In the genomic region with DNA sequence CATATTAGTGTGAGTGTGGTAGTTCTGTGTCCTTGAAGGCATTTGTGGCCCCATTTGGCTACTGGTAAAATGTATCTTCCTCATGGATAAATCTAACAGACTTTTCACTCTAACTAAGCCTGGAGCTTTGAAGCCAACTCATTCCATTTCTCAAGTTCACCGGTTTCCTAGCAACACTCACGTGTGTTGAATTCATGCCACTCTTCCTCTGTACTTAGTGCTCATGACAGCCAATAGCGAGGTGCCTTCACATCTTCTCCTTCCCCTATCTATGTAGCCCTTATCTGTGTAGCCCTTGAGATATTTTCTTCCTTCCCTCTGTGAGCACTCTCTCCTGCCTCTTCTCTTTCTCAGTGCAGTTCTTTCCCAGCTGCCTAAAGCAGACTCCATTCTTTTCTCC, we compare ENCODE assay signal across 20 mouse cellular contexts.
A peak's percentile ranks its signal among the peaks of the same experiment; 100 is the strongest.
DNase-seq lines count a peak whose midpoint lies in the region; ATAC-seq and TF ChIP-seq lines count a peak whose summit lies in the region.
"Had no signal": no experiment of that assay in that cellular context is flagged by ENCODE, and none has a peak within 500 bp of the region (broad histone marks: within the 10 kb centered on the region; RNA-seq: fewer than 3 reads in every experiment).

No protein-coding gene starts in this region.

- no peak overlapping the region for H3K9ac ChIP-seq in hindbrain, postnatal 0 days (replicated peaks; ENCODE audit: low read length)
- H3K9ac ChIP-seq in midbrain, postnatal 0 days (replicated peaks; ENCODE audit: low read length, poor library complexity, severe bottlenecking), result no peak overlapping the region
- H3K9ac ChIP-seq in midbrain, embryonic 13.5 days (replicated peaks), result no peak overlapping the region
- H3K9ac ChIP-seq: embryonic facial prominence, embryonic 12.5 days; forebrain, embryonic 13.5 days; heart, embryonic 13.5 days had no signal

- H3K4me2 ChIP-seq in hindbrain, postnatal 0 days (ENCODE audit: low read depth, low read length), result no peak overlapping the region
- H3K4me2 ChIP-seq in midbrain, postnatal 0 days (ENCODE audit: low read depth, low read length, poor library complexity, severe bottlenecking), result no peak overlapping the region
- H3K4me2 ChIP-seq in midbrain, embryonic 13.5 days (replicated peaks), result no peak overlapping the region
- H3K4me2 ChIP-seq: embryonic facial prominence, embryonic 12.5 days; forebrain, embryonic 13.5 days; heart, embryonic 13.5 days had no signal

- no peak overlapping the region for H3K27ac ChIP-seq in hindbrain, postnatal 0 days
- no peak overlapping the region for H3K27ac ChIP-seq in hindbrain, embryonic 10.5 days
- no peak overlapping the region for H3K27ac ChIP-seq in midbrain, postnatal 0 days (ENCODE audit: low read depth, low read length)
- no peak overlapping the region for H3K27ac ChIP-seq in midbrain, embryonic 13.5 days
- H3K27ac ChIP-seq: embryonic facial prominence, embryonic 12.5 days; forebrain, embryonic 13.5 days; heart, embryonic 13.5 days had no signal

- no peak for TF ChIP-seq CTCF in hindbrain, postnatal 0 days (IDR thresholded peaks at IDR 0.05; ENCODE audit: low read depth)
- no peak for TF ChIP-seq CTCF in midbrain, postnatal 0 days (IDR thresholded peaks at IDR 0.05)

- no peaks in the 10 kb centered on the region for H3K36me3 ChIP-seq in hindbrain, postnatal 0 days (ENCODE audit: insufficient read depth, low read length)
- no peaks in the 10 kb centered on the region for H3K36me3 ChIP-seq in hindbrain, embryonic 10.5 days
- H3K36me3 ChIP-seq in midbrain, postnatal 0 days (ENCODE audit: insufficient read depth, low read length), result no peaks in the 10 kb centered on the region
- no peaks in the 10 kb centered on the region for H3K36me3 ChIP-seq in midbrain, embryonic 13.5 days
- H3K36me3 ChIP-seq: embryonic facial prominence, embryonic 12.5 days; heart, embryonic 13.5 days had no signal

- H3K4me1 ChIP-seq in hindbrain, postnatal 0 days (ENCODE audit: insufficient read depth, low read length), result no peaks in the 10 kb centered on the region
- H3K4me1 ChIP-seq in hindbrain, embryonic 10.5 days (replicated peaks), result no peaks in the 10 kb centered on the region
- no peaks in the 10 kb centered on the region for H3K4me1 ChIP-seq in midbrain, postnatal 0 days (ENCODE audit: insufficient read depth, low read length)
- no peaks in the 10 kb centered on the region for H3K4me1 ChIP-seq in midbrain, embryonic 13.5 days (replicated peaks)
- H3K4me1 ChIP-seq: embryonic facial prominence, embryonic 12.5 days; forebrain, embryonic 13.5 days; heart, embryonic 13.5 days had no signal

- H3K4me3 ChIP-seq in hindbrain, postnatal 0 days (ENCODE audit: low read length), result no peak overlapping the region
- no peak overlapping the region for H3K4me3 ChIP-seq in hindbrain, embryonic 10.5 days
- no peak overlapping the region for H3K4me3 ChIP-seq in midbrain, postnatal 0 days (ENCODE audit: low read depth, low read length)
- H3K4me3 ChIP-seq in midbrain, embryonic 13.5 days (replicated peaks), result no peak overlapping the region
- H3K4me3 ChIP-seq: embryonic facial prominence, embryonic 12.5 days; forebrain, embryonic 13.5 days; heart, embryonic 13.5 days had no signal

- 47% methylated on average over 3 of the region's 3 CpGs for WGBS in hindbrain, postnatal 0 days
- WGBS in hindbrain, embryonic 10.5 days, result 83% methylated on average over 3 of the region's 3 CpGs
- 56% methylated on average over 3 of the region's 3 CpGs for WGBS in midbrain, postnatal 0 days
- WGBS in midbrain, embryonic 13.5 days, result 63% methylated on average over 3 of the region's 3 CpGs

- 0 out of 2 replicates have a peak, but pooled peaks have one; percentile 23 for ATAC-seq in frontal cortex, adult (ENCODE audit: low TSS enrichment)
- peak; percentile 81 for ATAC-seq in hindbrain, postnatal 0 days
- peak; percentile 71; the same call in 1 of the 2 replicates for ATAC-seq in midbrain, postnatal 0 days (ENCODE audit: low FRiP score)
- ATAC-seq in midbrain, embryonic 13.5 days, result no peak
- ATAC-seq: forebrain, embryonic 13.5 days; intestine, embryonic 16.5 days had no signal

- DNase-seq in frontal cortex, postnatal 25 days (ENCODE audit: low spot score in 2 of 2), result no peak
- DNase-seq in hindbrain, postnatal 0 days (ENCODE audit: low spot score), result peak; percentile 62
- no peak for DNase-seq in hindbrain, embryonic 10.5 days (ENCODE audit: low spot score)
- peak; percentile 71 for DNase-seq in midbrain, postnatal 0 days (ENCODE audit: low spot score)
- DNase-seq in urinary bladder, postnatal 36 days (ENCODE audit: low spot score in 2 of 2), result no peak
- DNase-seq: adrenal gland, adult 8-10 months; adrenal gland, postnatal 36 days; cerebellum, adult 11-12 months; cerebellum, adult 9-10 months; cerebellum, postnatal 25 days; gastrocnemius, postnatal 36 days; heart, adult 11 months; heart, postnatal 36 days; kidney, adult 2 months had no signal

- H3K27me3 ChIP-seq in hindbrain, postnatal 0 days (ENCODE audit: insufficient read depth, low read length), result no peaks in the 10 kb centered on the region
- no peaks in the 10 kb centered on the region for H3K27me3 ChIP-seq in hindbrain, embryonic 10.5 days (ENCODE audit: insufficient read depth, poor library complexity, severe bottlenecking)
- H3K27me3 ChIP-seq in midbrain, postnatal 0 days (ENCODE audit: insufficient read depth, low read length), result no peaks in the 10 kb centered on the region
- H3K27me3 ChIP-seq in midbrain, embryonic 13.5 days, result no peaks in the 10 kb centered on the region
- H3K27me3 ChIP-seq: embryonic facial prominence, embryonic 12.5 days; forebrain, embryonic 13.5 days; heart, embryonic 13.5 days had no signal

- no peaks in the 10 kb centered on the region for H3K9me3 ChIP-seq in hindbrain, postnatal 0 days (ENCODE audit: low read length)
- H3K9me3 ChIP-seq in hindbrain, embryonic 10.5 days, result no peaks in the 10 kb centered on the region
- H3K9me3 ChIP-seq in midbrain, postnatal 0 days (ENCODE audit: low read length), result no peaks in the 10 kb centered on the region
- H3K9me3 ChIP-seq in midbrain, embryonic 13.5 days, result no peaks in the 10 kb centered on the region
- H3K9me3 ChIP-seq: embryonic facial prominence, embryonic 12.5 days; forebrain, embryonic 13.5 days; heart, embryonic 13.5 days had no signal

Comparison
In these comparisons a context has a peak if more than half of its experiments do, and no peak if none do; other contexts are left out.
1. DNase-seq: peak in hindbrain, postnatal 0 days (single experiment) and midbrain, postnatal 0 days (single experiment); none in frontal cortex, postnatal 25 days (0 of 2), hindbrain, embryonic 10.5 days (single experiment) and urinary bladder, postnatal 36 days (0 of 2).